Mouse (Mus musculus) liver, embryonic 16.5 days (tissue): ENCODE results near the gene Zfp366. TPM values are rescaled to one million over a fixed set of nuclear protein-coding genes. Genes with fewer than 3 reads are reported as not detected.

Source experiments
- ATAC-seq: fragments of 200-750 bp; cut with Nextera tagmentation; 2 replicates; pipeline ENCODE4 v1.8.0; 2017; ENCODE audit warnings: low read depth, mild to moderate bottlenecking, moderate number of reproducible peaks, moderate library complexity
- H3K27ac ChIP-seq: fragments of 300-500 bp; sonication (generic); 2 replicates; pipeline ENCODE4 v1.5.1; 2014; ENCODE audit warnings: mild to moderate bottlenecking, low read length
- H3K27me3 ChIP-seq: fragments of 300-500 bp; sonication (generic); 2 replicates; pipeline ENCODE4 v1.6.1; 2014; ENCODE audit warnings: low read depth, low read length, mixed read lengths; ENCODE audit not compliant: control insufficient read depth, insufficient read depth
- H3K36me3 ChIP-seq: fragments of 300-500 bp; sonication (generic); 2 replicates; pipeline ENCODE4 v1.6.1; 2014; ENCODE audit warnings: mild to moderate bottlenecking; ENCODE audit not compliant: control insufficient read depth, insufficient read depth
- H3K4me1 ChIP-seq: fragments of 300-500 bp; sonication (generic); 2 replicates; pipeline ENCODE4 v1.6.1; 2014; ENCODE audit warnings: low read depth, low read length, mixed read lengths; ENCODE audit not compliant: control insufficient read depth
- H3K4me2 ChIP-seq: fragments of 300-500 bp; sonication (generic); 2 replicates; pipeline ENCODE4 v1.6.1; 2014; ENCODE audit warnings: low read depth, low read length, mixed read lengths
- H3K4me3 ChIP-seq: fragments of 300-500 bp; sonication (generic); 2 replicates; pipeline ENCODE4 v1.5.1; 2014; ENCODE audit warnings: low read depth, mild to moderate bottlenecking, low read length
- H3K9ac ChIP-seq: fragments of 300-500 bp; sonication (generic); 2 replicates; pipeline ENCODE4 v1.6.1; 2014; ENCODE audit warnings: low read depth, low read length
- H3K9me3 ChIP-seq: fragments of 300-500 bp; sonication (generic); replicated peaks from 2 replicates; pipeline ENCODE4 v1.6.1; 2016; ENCODE audit warnings: low read length; ENCODE audit not compliant: control insufficient read depth
- WGBS: fragments of 180-500 bp; shearing (Covaris S2); extraction: QIAGEN DNeasy Blood & Tissue Kit; methylation state at CpG from one replicate; pipeline ENCODE4 v1.1.7; 2014; ENCODE audit not compliant: insufficient replicate concordance; 5-methylcytosine and 5-hydroxymethylcytosine counted together
- polyA plus RNA-seq: library from polyadenylated mRNA; unstranded; fragments of >200 nt; fragmentation: Nextera tagmentation; extraction: Ambion mirVana; gene quantifications from 2 replicates; pipeline ENCODE4 v1.2.1, GENCODE M21; 2015

The Zfp366 gene
- polyA plus RNA-seq, 1 experiment from 2014 or later: 0.21 TPM

GRCm38 (mm10) chr13:99196314-99196713 lies 11.7 kb downstream of the Zfp366 start:
- ATAC-seq: no peak
- Histone ChIP-seq H3K9me3 (no peaks in the 10 kb centered on the region), H3K4me1 (no peaks in the 10 kb centered on the region), H3K4me2 (no peak overlapping the region), H3K27me3 (no peaks in the 10 kb centered on the region), H3K4me3 (no peak overlapping the region), H3K36me3 (no peaks in the 10 kb centered on the region), H3K27ac (no peak overlapping the region), H3K9ac (no peak overlapping the region)
- 36% methylated on average over 12 of the region's 12 CpGs for WGBS

GRCm38 (mm10) chr13:99196865-99197264 lies 12.2 kb downstream of the Zfp366 start:
- Histone ChIP-seq H3K27ac (no peak overlapping the region), H3K27me3 (no peaks in the 10 kb centered on the region), H3K4me2 (no peak overlapping the region), H3K4me3 (no peak overlapping the region), H3K9ac (no peak overlapping the region), H3K36me3 (no peaks in the 10 kb centered on the region), H3K4me1 (no peaks in the 10 kb centered on the region), H3K9me3 (no peaks in the 10 kb centered on the region)
- WGBS: 45% methylated on average over 4 of the region's 4 CpGs
- no peak for ATAC-seq

- Histone ChIP-seq H3K27ac (no peak overlapping the region), H3K9me3 (no peaks in the 10 kb centered on the region), H3K4me2 (no peak overlapping the region), H3K4me3 (no peak overlapping the region), H3K9ac (no peak overlapping the region), H3K4me1 (no peaks in the 10 kb centered on the region; the same call in none of the 2 replicates), H3K27me3 (no peaks in the 10 kb centered on the region), H3K36me3 (no peaks in the 10 kb centered on the region)
- ATAC-seq: no peak
- 50% methylated on average over 16 of the region's 16 CpGs for WGBS
Observed at GRCm38 (mm10) chr13:99201647-99202574, 17.3 kb downstream of the Zfp366 start.

GRCm38 (mm10) chr13:99207214-99207613 lies 22.6 kb downstream of the Zfp366 start:
- 60% methylated on average over 9 of the region's 9 CpGs for WGBS
- H3K27ac ChIP-seq: no peak overlapping the region

GRCm38 (mm10) chr13:99209859-99210258 lies 25.2 kb downstream of the Zfp366 start:
- no peaks in the 10 kb centered on the region for H3K27me3 ChIP-seq
- no peaks in the 10 kb centered on the region for H3K36me3 ChIP-seq
- no peak overlapping the region for H3K27ac ChIP-seq
- no peak for ATAC-seq
- no peak overlapping the region for H3K4me2 ChIP-seq
- no peaks in the 10 kb centered on the region for H3K9me3 ChIP-seq
- 73% methylated on average over 5 of the region's 5 CpGs for WGBS
- H3K4me3 ChIP-seq: no peak overlapping the region
- no peak overlapping the region for H3K9ac ChIP-seq
- H3K4me1 ChIP-seq: no peaks in the 10 kb centered on the region

More at GRCm38 (mm10) chr13:99207214-99207613, 22.6 kb downstream of the Zfp366 start:
- ATAC-seq: no peak
- Histone ChIP-seq H3K4me1 (no peaks in the 10 kb centered on the region; the same call in none of the 2 replicates), H3K4me2 (no peak overlapping the region), H3K9ac (no peak overlapping the region), H3K27me3 (no peaks in the 10 kb centered on the region), H3K36me3 (no peaks in the 10 kb centered on the region), H3K9me3 (no peaks in the 10 kb centered on the region), H3K4me3 (no peak overlapping the region)

- Histone ChIP-seq H3K9ac (no peak overlapping the region), H3K4me3 (no peak overlapping the region), H3K4me2 (no peak overlapping the region), H3K4me1 (no peaks in the 10 kb centered on the region), H3K27me3 (no peaks in the 10 kb centered on the region), H3K27ac (no peak overlapping the region), H3K36me3 (no peaks in the 10 kb centered on the region), H3K9me3 (no peaks in the 10 kb centered on the region)
- ATAC-seq: no peak
- WGBS: 37% methylated on average over 5 of the region's 5 CpGs
Observed at GRCm38 (mm10) chr13:99210837-99211236, 26.2 kb downstream of the Zfp366 start.

- H3K9me3 ChIP-seq: no peaks in the 10 kb centered on the region
- H3K9ac ChIP-seq: no peak overlapping the region
- no peak overlapping the region for H3K4me3 ChIP-seq
- no peak for ATAC-seq
- H3K4me1 ChIP-seq: no peaks in the 10 kb centered on the region
- H3K36me3 ChIP-seq: no peaks in the 10 kb centered on the region
- H3K4me2 ChIP-seq: no peak overlapping the region
- H3K27ac ChIP-seq: no peak overlapping the region
- no peaks in the 10 kb centered on the region for H3K27me3 ChIP-seq
- WGBS: 65% methylated on average over 5 of the region's 5 CpGs
Observed at GRCm38 (mm10) chr13:99212976-99213375, 28.4 kb downstream of the Zfp366 start.

GRCm38 (mm10) chr13:99216005-99216404 lies 31.4 kb downstream of the Zfp366 start:
- Histone ChIP-seq H3K27me3 (no peaks in the 10 kb centered on the region), H3K4me2 (no peak overlapping the region), H3K4me3 (no peak overlapping the region), H3K36me3 (no peaks in the 10 kb centered on the region), H3K9me3 (no peaks in the 10 kb centered on the region), H3K4me1 (no peaks in the 10 kb centered on the region), H3K9ac (no peak overlapping the region), H3K27ac (no peak overlapping the region)
- ATAC-seq: no peak
- 46% methylated on average over 2 of the region's 2 CpGs for WGBS

- H3K9ac ChIP-seq: no peak overlapping the region
- WGBS: 37% methylated on average over 4 of the region's 4 CpGs
- H3K27ac ChIP-seq: no peak overlapping the region
Observed at GRCm38 (mm10) chr13:99217984-99218383, 33.4 kb downstream of the Zfp366 start.

More at GRCm38 (mm10) chr13:99217984-99218383, 33.4 kb downstream of the Zfp366 start:
- Histone ChIP-seq H3K9me3 (no peaks in the 10 kb centered on the region), H3K4me2 (no peak overlapping the region), H3K27me3 (no peaks in the 10 kb centered on the region), H3K4me3 (no peak overlapping the region), H3K36me3 (no peaks in the 10 kb centered on the region), H3K4me1 (no peaks in the 10 kb centered on the region)
- no peak for ATAC-seq
